Mouse (Mus musculus) bone marrow, adult 2 months (tissue): ENCODE measurements around the gene Bcl7b. TPM values are rescaled to one million over a fixed set of nuclear protein-coding genes. Genes with fewer than 3 reads are reported as not detected.

ENCODE experiments used
- H3K27ac ChIP-seq: fragments of 200-500 bp; 2 replicates; pipeline ENCODE4 v1.5.1; 2012; ENCODE audit warnings: low read depth, mild to moderate bottlenecking, control low read depth, inconsistent platforms, low read length; ENCODE audit not compliant: control insufficient read depth, poor library complexity, insufficient read depth
- H3K4me1 ChIP-seq: fragments of 200-500 bp; 2 replicates; pipeline ENCODE4 v1.6.1; 2011; ENCODE audit warnings: low read length; ENCODE audit not compliant: control insufficient read depth, insufficient read depth
- H3K4me3 ChIP-seq: fragments of 200-500 bp; replicated peaks from 2 replicates; pipeline ENCODE3; 2011; ENCODE audit warnings: mild to moderate bottlenecking, low read depth, low read length, control low read depth; ENCODE audit not compliant: control insufficient read depth
- CTCF ChIP-seq: fragments of 200-500 bp; IDR thresholded peaks from 2 replicates; pipeline ENCODE4 v1.5.1; 2011; ENCODE audit warnings: low read length, control low read depth; ENCODE audit not compliant: control insufficient read depth, insufficient read depth
- POLR2A ChIP-seq: fragments of 200-500 bp; IDR thresholded peaks from 2 replicates; pipeline ENCODE4 v1.6.1; 2011; ENCODE audit warnings: low read depth, mild to moderate bottlenecking, control low read depth, low read length, borderline replicate concordance; ENCODE audit not compliant: control insufficient read depth
- WGBS: fragments of 180-500 bp; shearing (Covaris S2); methylation state at CpG from one replicate; pipeline ENCODE4 v1.1.7; 2018; 5-methylcytosine and 5-hydroxymethylcytosine counted together
- polyA plus RNA-seq: library from polyadenylated mRNA; stranded (reverse); fragments of >200 nt; gene quantifications from 2 replicates; pipeline ENCODE4 v1.2.4, GENCODE M21; 2011; ENCODE audit warnings: low replicate concordance; ENCODE audit not compliant: missing spikeins, insufficient read depth, insufficient read length

Gene Bcl7b
- polyA plus RNA-seq, 1 experiment = 40.7 TPM

DNA sequence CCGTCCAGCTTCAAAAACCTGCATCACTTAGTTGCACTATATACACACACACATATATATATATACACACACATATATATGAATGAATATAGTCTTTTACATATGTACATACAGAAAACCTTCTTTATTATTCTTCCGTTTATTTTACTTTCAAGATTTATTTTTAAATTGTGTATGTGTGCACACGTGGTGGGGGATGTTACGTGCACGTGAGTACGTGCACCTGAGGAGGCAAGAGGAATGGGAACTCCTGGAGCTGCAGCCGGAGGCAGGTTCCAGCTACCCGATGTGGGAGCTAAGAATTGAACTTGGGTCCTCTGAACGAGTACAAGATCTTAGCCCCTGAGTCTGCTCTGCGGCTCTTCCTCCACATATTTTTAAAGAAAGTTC, 18.1 kb downstream of the Bcl7b start:
- Histone ChIP-seq H3K27ac (peak overlapping the region; percentile 89), H3K4me1 (peaks cover 3% of the 10 kb centered on the region), H3K4me3 (peak overlapping the region; percentile 76)
- no peak for TF ChIP-seq POLR2A
- no peak for TF ChIP-seq CTCF
- WGBS = 12% methylated on average over 10 of the region's 10 CpGs

GRCm38 (mm10) chr5:135186621-135187348, 18.7 kb downstream of the Bcl7b start, which contains the start of gene Baz1b:
Gene Baz1b (plus strand): TSS chr5:135187264.
- Histone ChIP-seq H3K4me1 (peaks cover 3% of the 10 kb centered on the region), H3K27ac (peak within 1 kb of the TSS; percentile 98), H3K4me3 (peak within 1 kb of the TSS; percentile 84)
- peak; percentile 79; the same call in 1 of the 2 replicates for TF ChIP-seq POLR2A
- no peak for TF ChIP-seq CTCF
- WGBS = under 1% methylated on average over 57 of the region's 57 CpGs

DNA sequence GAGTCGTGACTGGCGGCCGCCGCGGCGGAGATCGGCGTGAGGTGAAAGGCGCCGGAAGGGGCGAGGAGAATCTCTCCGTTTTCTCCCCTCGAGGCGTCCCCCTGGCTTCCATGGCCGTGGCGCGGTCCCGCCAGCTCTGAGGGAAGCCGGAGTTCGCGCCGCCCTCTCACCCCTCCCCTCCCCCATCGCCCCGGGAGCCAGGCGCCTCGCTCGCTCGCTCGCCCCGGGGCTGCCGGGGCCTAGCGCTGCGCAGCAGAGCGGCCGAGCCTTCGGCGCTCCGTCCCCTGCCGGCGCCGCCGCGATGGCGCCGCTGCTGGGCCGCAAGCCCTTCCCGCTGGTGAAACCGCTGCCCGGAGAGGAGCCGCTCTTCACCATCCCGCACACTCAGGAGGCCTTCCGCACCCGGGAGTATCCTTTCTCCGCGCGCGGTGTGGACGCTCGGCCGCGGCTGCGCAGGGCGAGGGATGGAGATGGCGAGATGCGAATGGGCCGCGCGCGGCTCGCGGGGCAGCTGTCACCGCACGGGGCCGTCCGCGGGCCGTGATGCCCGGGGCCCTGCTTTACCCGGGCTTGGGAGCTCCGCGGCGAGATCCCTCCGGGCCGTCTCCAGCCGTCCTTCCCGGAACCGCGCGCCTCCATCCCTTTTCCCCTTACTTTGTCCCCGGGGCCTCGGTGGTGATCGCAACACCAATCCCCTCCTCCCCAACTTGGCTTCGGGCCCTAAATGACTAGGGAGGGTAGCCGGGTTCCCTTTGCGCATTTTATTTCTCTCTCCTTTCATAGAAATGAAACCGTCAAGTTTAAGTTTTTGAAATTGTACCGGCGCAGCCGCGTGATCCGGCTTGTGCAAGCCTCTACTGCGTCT, 19.5 kb downstream of the Bcl7b start:
- peak overlapping the region; percentile 98 for H3K27ac ChIP-seq
- peak overlapping the region; percentile 84 for H3K4me3 ChIP-seq
- under 1% methylated on average over 95 of the region's 102 CpGs for WGBS
- peaks cover 3% of the 10 kb centered on the region for H3K4me1 ChIP-seq
- TF ChIP-seq CTCF (no peak), POLR2A (no peak)

DNA sequence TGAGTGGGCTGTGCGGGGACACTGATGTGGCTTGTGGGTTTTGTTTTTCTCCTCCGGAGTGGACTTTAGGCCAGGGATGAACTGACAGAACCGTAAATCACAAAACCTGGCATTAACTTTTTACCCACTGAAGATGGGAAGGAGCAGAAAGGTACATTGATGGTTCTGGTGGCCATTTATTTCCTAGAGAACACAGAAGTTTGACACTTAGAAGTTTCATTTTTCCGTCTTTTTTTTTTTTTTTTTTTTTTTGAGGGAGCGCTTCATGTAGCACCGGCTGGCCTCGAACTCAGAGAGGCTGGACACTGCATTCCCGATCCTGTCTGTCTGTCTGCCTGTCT, 20.1 kb downstream of the Bcl7b start:
- under 1% methylated on average over 8 of the region's 8 CpGs for WGBS
- Histone ChIP-seq H3K4me3 (peak overlapping the region; percentile 84), H3K4me1 (peaks cover 3% of the 10 kb centered on the region), H3K27ac (peak overlapping the region; percentile 98)
- no peak for TF ChIP-seq POLR2A
- TF ChIP-seq CTCF = no peak

DNA sequence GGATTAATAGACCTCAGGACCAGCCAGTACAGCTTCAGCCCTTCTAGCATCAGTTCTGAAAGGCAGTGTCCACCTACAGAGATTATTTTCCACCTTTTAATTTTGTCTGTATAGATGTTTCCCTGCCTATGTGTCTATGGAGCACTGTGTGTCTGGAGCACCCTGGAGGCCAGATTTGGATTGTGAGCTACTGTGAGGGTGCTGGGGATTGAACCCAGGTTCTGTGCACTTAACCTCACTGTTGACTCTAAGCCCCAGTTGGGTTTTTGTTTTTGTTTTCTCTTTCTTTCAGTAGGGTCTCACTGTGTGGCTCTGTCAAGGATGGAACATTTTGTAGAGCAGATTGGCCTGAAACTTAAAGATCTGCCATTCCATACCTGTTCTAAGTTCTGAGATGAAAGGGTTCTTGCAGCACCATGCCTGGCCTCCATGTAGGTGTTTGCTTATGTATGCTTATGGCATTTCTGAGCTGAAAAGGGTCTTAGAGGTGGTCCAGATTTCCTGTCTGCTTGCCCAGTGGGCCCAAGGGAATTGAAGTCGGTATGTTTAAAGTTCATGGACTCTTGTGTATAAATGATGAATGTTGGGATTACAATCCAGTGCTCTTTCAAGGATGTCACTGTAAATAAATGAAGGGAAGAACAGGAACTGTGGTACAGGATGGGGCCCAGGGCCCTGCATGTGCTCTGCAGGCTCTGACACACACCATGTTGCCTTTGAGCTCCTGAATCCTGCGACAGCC, 21.4 kb downstream of the Bcl7b start:
- Histone ChIP-seq H3K27ac (no peak overlapping the region), H3K4me1 (peaks cover 3% of the 10 kb centered on the region), H3K4me3 (peak overlapping the region; percentile 32)
- TF ChIP-seq CTCF (no peak), POLR2A (no peak)
- 44% methylated on average over 2 of the region's 2 CpGs for whole genome bisulfite sequencing

- H3K4me1 ChIP-seq = peaks cover 3% of the 10 kb centered on the region
Measured at GRCm38 (mm10) chr5:135191620-135192019, 23.5 kb downstream of the Bcl7b start.

DNA sequence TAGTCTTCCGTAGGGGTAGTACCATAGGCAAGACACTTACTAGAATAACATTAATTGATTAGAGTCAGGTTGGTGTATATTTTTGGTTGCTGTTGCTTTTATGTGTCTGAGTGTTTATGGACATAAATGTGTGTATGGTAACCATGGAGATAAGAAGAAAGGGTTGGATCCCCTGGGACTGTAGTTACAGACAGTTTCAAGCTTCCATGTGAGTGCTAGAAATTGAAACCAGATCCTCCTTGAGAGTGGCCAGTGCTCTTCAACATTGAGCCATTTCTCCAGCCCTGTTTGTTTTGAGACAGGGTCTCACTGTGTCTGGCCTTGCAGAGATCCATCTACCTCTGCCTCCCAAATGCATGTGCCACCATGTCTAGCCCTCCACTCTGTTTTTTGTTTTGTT, 24.3 kb downstream of the Bcl7b start:
- WGBS = 91% methylated on average over 1 of the region's 1 CpGs
- TF ChIP-seq CTCF = no peak
- no peak for TF ChIP-seq POLR2A
- Histone ChIP-seq H3K4me3 (no peak overlapping the region), H3K27ac (no peak overlapping the region), H3K4me1 (peaks cover 3% of the 10 kb centered on the region)

More at GRCm38 (mm10) chr5:135191620-135192019, 23.5 kb downstream of the Bcl7b start:
- 45% methylated on average over 2 of the region's 2 CpGs for WGBS
- no peak for TF ChIP-seq POLR2A
- peak; percentile 34 for TF ChIP-seq CTCF
- H3K4me3 ChIP-seq = no peak overlapping the region
- H3K27ac ChIP-seq = no peak overlapping the region

DNA sequence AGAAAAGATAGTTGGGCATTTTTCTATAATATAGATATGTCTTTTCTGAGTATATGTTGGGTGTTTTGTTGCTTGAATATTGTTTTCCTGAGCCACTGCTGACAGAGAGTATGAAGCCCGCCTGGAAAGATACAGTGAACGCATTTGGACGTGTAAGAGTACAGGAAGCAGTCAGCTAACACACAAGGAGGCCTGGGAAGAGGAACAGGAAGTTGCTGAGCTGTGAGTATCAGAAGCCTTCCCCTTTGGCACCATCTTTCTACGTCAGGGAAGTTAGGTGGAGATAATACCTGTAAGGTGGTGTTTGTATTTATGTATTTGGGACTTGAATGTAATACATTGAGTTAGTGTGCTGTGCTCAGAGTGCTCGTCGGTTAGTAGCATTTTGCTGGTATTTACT, 28.3 kb downstream of the Bcl7b start:
- 39% methylated on average over 6 of the region's 6 CpGs for WGBS
- TF ChIP-seq CTCF (no peak), POLR2A (no peak)
- no peak overlapping the region for H3K4me3 ChIP-seq

More for the DNA sequence above, 28.3 kb downstream of the Bcl7b start:
- H3K4me1 ChIP-seq = no peaks in the 10 kb centered on the region
- H3K27ac ChIP-seq = no peak overlapping the region
